ENCODE assay signal across 11 mouse cellular contexts in genomic region chr5:92103062-92103461, GRCm38 (mm10). TPM values are rescaled to one million over a fixed set of nuclear protein-coding genes. Genes with fewer than 3 reads are reported as not detected.
DNase-seq lines count a peak whose midpoint lies in the region; ATAC-seq and TF ChIP-seq lines count a peak whose summit lies in the region.
"Had no signal": no experiment of that assay in that cellular context is flagged by ENCODE, and none has a peak within 500 bp of the region (broad histone marks: within the 10 kb centered on the region; RNA-seq: fewer than 3 reads in every experiment).

No protein-coding gene starts in this region.

- no peak overlapping the region for H3K4me3 ChIP-seq in hindbrain, embryonic 16.5 days (ENCODE audit: low read length)
- H3K4me3 ChIP-seq in hindbrain, embryonic 11.5 days (ENCODE audit: low read depth, low read length), result no peak overlapping the region
- H3K4me3 ChIP-seq in midbrain, embryonic 15.5 days, result no peak overlapping the region
- no peak overlapping the region for H3K4me3 ChIP-seq in midbrain, postnatal 0 days (ENCODE audit: low read depth, low read length)
- no peak overlapping the region for H3K4me3 ChIP-seq in midbrain, embryonic 10.5 days
- H3K4me3 ChIP-seq: hindbrain, embryonic 12.5 days; liver, embryonic 12.5 days; neural tube, embryonic 12.5 days had no signal

- H3K9me3 ChIP-seq in hindbrain, embryonic 16.5 days (ENCODE audit: control insufficient read depth, low read length), result no peaks in the 10 kb centered on the region
- no peaks in the 10 kb centered on the region for H3K9me3 ChIP-seq in hindbrain, embryonic 11.5 days (ENCODE audit: control insufficient read depth, low read length)
- no peaks in the 10 kb centered on the region for H3K9me3 ChIP-seq in midbrain, embryonic 15.5 days
- H3K9me3 ChIP-seq in midbrain, postnatal 0 days (ENCODE audit: low read length), result no peaks in the 10 kb centered on the region
- no peaks in the 10 kb centered on the region for H3K9me3 ChIP-seq in midbrain, embryonic 10.5 days (replicated peaks)
- H3K9me3 ChIP-seq: hindbrain, embryonic 12.5 days; liver, embryonic 12.5 days; neural tube, embryonic 12.5 days had no signal

- TF ChIP-seq CTCF in midbrain, postnatal 0 days (IDR thresholded peaks at IDR 0.05), result no peak

- H3K27ac ChIP-seq in hindbrain, embryonic 16.5 days (ENCODE audit: low read depth, low read length), result no peak overlapping the region
- no peak overlapping the region for H3K27ac ChIP-seq in hindbrain, embryonic 11.5 days (ENCODE audit: low read depth, low read length)
- H3K27ac ChIP-seq in midbrain, embryonic 15.5 days, result no peak overlapping the region
- no peak overlapping the region for H3K27ac ChIP-seq in midbrain, postnatal 0 days (ENCODE audit: low read depth, low read length)
- H3K27ac ChIP-seq in midbrain, embryonic 10.5 days (replicated peaks), result no peak overlapping the region
- H3K27ac ChIP-seq: hindbrain, embryonic 12.5 days; liver, embryonic 12.5 days; neural tube, embryonic 12.5 days had no signal

- DNase-seq in hindbrain, embryonic 11.5 days (ENCODE audit: low spot score), result no peak
- DNase-seq in midbrain, postnatal 0 days (ENCODE audit: low spot score), result no peak
- peak; percentile 21 for DNase-seq in brain, adult 2 months (ENCODE audit: low read depth, low spot score)
- DNase-seq in natural killer cell, adult 2 months (ENCODE audit: low spot score in 2 of 2), result peak; percentile 22
- no peak for DNase-seq in midbrain, embryonic 10.5 days (ENCODE audit: low spot score)
- DNase-seq: adrenal gland, adult 2 months had no signal

- no peak overlapping the region for H3K4me2 ChIP-seq in hindbrain, embryonic 16.5 days (ENCODE audit: low read length)
- H3K4me2 ChIP-seq in hindbrain, embryonic 11.5 days (replicated peaks; ENCODE audit: low read depth, low read length), result no peak overlapping the region
- no peak overlapping the region for H3K4me2 ChIP-seq in midbrain, embryonic 15.5 days
- no peak overlapping the region for H3K4me2 ChIP-seq in midbrain, postnatal 0 days (ENCODE audit: low read depth, low read length, poor library complexity, severe bottlenecking)
- H3K4me2 ChIP-seq: hindbrain, embryonic 12.5 days; liver, embryonic 12.5 days; neural tube, embryonic 12.5 days had no signal

- ATAC-seq in hindbrain, embryonic 16.5 days, result 0 out of 2 replicates have a peak, but pooled peaks have one; percentile 2
- no peak for ATAC-seq in hindbrain, embryonic 11.5 days (ENCODE audit: low FRiP score)
- ATAC-seq in midbrain, embryonic 15.5 days (replicated peaks), result 0 out of 2 replicates have a peak, but pooled peaks have one; percentile 57
- ATAC-seq in midbrain, postnatal 0 days (ENCODE audit: low FRiP score), result no peak
- ATAC-seq: liver, embryonic 12.5 days had no signal

- no peaks in the 10 kb centered on the region for H3K27me3 ChIP-seq in hindbrain, embryonic 16.5 days (replicated peaks; ENCODE audit: control insufficient read depth, insufficient read depth, low read length)
- no peaks in the 10 kb centered on the region for H3K27me3 ChIP-seq in hindbrain, embryonic 11.5 days (ENCODE audit: control insufficient read depth, insufficient read depth, low read length)
- H3K27me3 ChIP-seq in midbrain, embryonic 15.5 days (replicated peaks), result no peaks in the 10 kb centered on the region
- no peaks in the 10 kb centered on the region for H3K27me3 ChIP-seq in midbrain, postnatal 0 days (ENCODE audit: insufficient read depth, low read length)
- H3K27me3 ChIP-seq in midbrain, embryonic 10.5 days (ENCODE audit: low read depth, poor library complexity, severe bottlenecking), result no peaks in the 10 kb centered on the region
- H3K27me3 ChIP-seq: hindbrain, embryonic 12.5 days; liver, embryonic 12.5 days; neural tube, embryonic 12.5 days had no signal

- no peak overlapping the region for H3K9ac ChIP-seq in hindbrain, embryonic 16.5 days (ENCODE audit: low read depth, low read length)
- H3K9ac ChIP-seq in hindbrain, embryonic 11.5 days (ENCODE audit: low read depth, low read length), result no peak overlapping the region
- H3K9ac ChIP-seq in midbrain, embryonic 15.5 days, result no peak overlapping the region
- H3K9ac ChIP-seq in midbrain, postnatal 0 days (replicated peaks; ENCODE audit: low read length, poor library complexity, severe bottlenecking), result no peak overlapping the region
- H3K9ac ChIP-seq: hindbrain, embryonic 12.5 days; liver, embryonic 12.5 days; neural tube, embryonic 12.5 days had no signal

- 62% methylated on average over 6 of the region's 6 CpGs for WGBS in hindbrain, embryonic 16.5 days
- 73% methylated on average over 6 of the region's 6 CpGs for WGBS in hindbrain, embryonic 11.5 days
- 72% methylated on average over 6 of the region's 6 CpGs for WGBS in midbrain, embryonic 15.5 days
- 64% methylated on average over 6 of the region's 6 CpGs for WGBS in midbrain, postnatal 0 days
- 69% methylated on average over 6 of the region's 6 CpGs for WGBS in midbrain, embryonic 10.5 days

- H3K4me1 ChIP-seq in hindbrain, embryonic 16.5 days (ENCODE audit: control insufficient read depth, insufficient read depth, low read depth, low read length), result peaks cover 10% of the 10 kb centered on the region; the same call in 1 of the 2 replicates
- H3K4me1 ChIP-seq in hindbrain, embryonic 11.5 days (replicated peaks; ENCODE audit: control insufficient read depth, insufficient read depth, low read length), result no peaks in the 10 kb centered on the region
- peaks cover 3% of the 10 kb centered on the region; the same call in 1 of the 2 replicates for H3K4me1 ChIP-seq in midbrain, embryonic 15.5 days
- H3K4me1 ChIP-seq in midbrain, postnatal 0 days (ENCODE audit: insufficient read depth, low read length), result no peaks in the 10 kb centered on the region
- no peaks in the 10 kb centered on the region; the same call in 1 of the 2 replicates for H3K4me1 ChIP-seq in midbrain, embryonic 10.5 days

- H3K36me3 ChIP-seq in hindbrain, embryonic 16.5 days (ENCODE audit: control insufficient read depth, insufficient read depth, low read length), result no peaks in the 10 kb centered on the region
- H3K36me3 ChIP-seq in hindbrain, embryonic 11.5 days (ENCODE audit: control insufficient read depth, insufficient read depth, low read length), result no peaks in the 10 kb centered on the region
- no peaks in the 10 kb centered on the region for H3K36me3 ChIP-seq in midbrain, embryonic 15.5 days (replicated peaks)
- no peaks in the 10 kb centered on the region for H3K36me3 ChIP-seq in midbrain, postnatal 0 days (ENCODE audit: insufficient read depth, low read length)
- no peaks in the 10 kb centered on the region for H3K36me3 ChIP-seq in midbrain, embryonic 10.5 days
- H3K36me3 ChIP-seq: hindbrain, embryonic 12.5 days; liver, embryonic 12.5 days; neural tube, embryonic 12.5 days had no signal

RNA-seq across cellular contexts. Expression of gene G3bp2, which starts 19.5 kb away (rescaled TPM):
- 333 and 334 TPM in 2 replicates for polyA plus RNA-seq in hindbrain, embryonic 16.5 days (2015; fragmentation: Nextera tagmentation; extraction: Ambion mirVana)
- polyA plus RNA-seq in hindbrain, embryonic 11.5 days (2014; fragmentation: Nextera tagmentation; extraction: Ambion mirVana), result 333 and 359 TPM in 2 replicates
- polyA plus RNA-seq in midbrain, embryonic 15.5 days (2015; fragmentation: Nextera tagmentation; extraction: Ambion mirVana), result 330 and 368 TPM in 2 replicates
- 167 and 221 TPM in 2 replicates for total RNA-seq in midbrain, postnatal 0 days (2014; rRNA removed)
- polyA plus RNA-seq in midbrain, postnatal 0 days (2015; fragmentation: Nextera tagmentation; extraction: Ambion mirVana), result 280 and 303 TPM in 2 replicates
- polyA plus RNA-seq in midbrain, embryonic 10.5 days (2016; fragmentation: Nextera tagmentation; extraction: Ambion mirVana), result 273 and 281 TPM in 2 replicates

RNA-seq across cellular contexts. Expression of gene Uso1, which starts 34.7 kb away (rescaled TPM):
- polyA plus RNA-seq in hindbrain, embryonic 16.5 days (2015; fragmentation: Nextera tagmentation; extraction: Ambion mirVana), result 35.7 and 40.1 TPM in 2 replicates
- polyA plus RNA-seq in hindbrain, embryonic 11.5 days (2014; fragmentation: Nextera tagmentation; extraction: Ambion mirVana), result 31.3 and 34.1 TPM in 2 replicates
- 42.1 and 42.5 TPM in 2 replicates for polyA plus RNA-seq in midbrain, embryonic 15.5 days (2015; fragmentation: Nextera tagmentation; extraction: Ambion mirVana)
- total RNA-seq in midbrain, postnatal 0 days (2014; rRNA removed), result 22.4 and 23.6 TPM in 2 replicates
- 25.9 and 27.0 TPM in 2 replicates for polyA plus RNA-seq in midbrain, postnatal 0 days (2015; fragmentation: Nextera tagmentation; extraction: Ambion mirVana)
- polyA plus RNA-seq in midbrain, embryonic 10.5 days (2016; fragmentation: Nextera tagmentation; extraction: Ambion mirVana), result 38.7 and 39.0 TPM in 2 replicates

RNA-seq across cellular contexts. Expression of gene Cdkl2, which starts 59.4 kb away (rescaled TPM):
- polyA plus RNA-seq in hindbrain, embryonic 16.5 days (2015; fragmentation: Nextera tagmentation; extraction: Ambion mirVana), result 19.7 and 24.9 TPM in 2 replicates
- 1.4 and 1.7 TPM in 2 replicates for polyA plus RNA-seq in hindbrain, embryonic 11.5 days (2014; fragmentation: Nextera tagmentation; extraction: Ambion mirVana)
- polyA plus RNA-seq in midbrain, embryonic 15.5 days (2015; fragmentation: Nextera tagmentation; extraction: Ambion mirVana), result 9.8 and 10.5 TPM in 2 replicates
- total RNA-seq in midbrain, postnatal 0 days (2014; rRNA removed), result 20.3 and 26.1 TPM in 2 replicates
- 32.4 and 33.8 TPM in 2 replicates for polyA plus RNA-seq in midbrain, postnatal 0 days (2015; fragmentation: Nextera tagmentation; extraction: Ambion mirVana)
- polyA plus RNA-seq in midbrain, embryonic 10.5 days (2016; fragmentation: Nextera tagmentation; extraction: Ambion mirVana), result 0.24 and 0.28 TPM in 2 replicates

Comparison
In these comparisons a context has a peak if more than half of its experiments do, and no peak if none do; other contexts are left out.
1. ATAC-seq: peak in hindbrain, embryonic 16.5 days (single experiment) and midbrain, embryonic 15.5 days (single experiment); none in hindbrain, embryonic 11.5 days (single experiment) and midbrain, postnatal 0 days (single experiment).
2. DNase-seq: peak in brain, adult 2 months (single experiment) and natural killer cell, adult 2 months (2 of 2); none in hindbrain, embryonic 11.5 days (single experiment), midbrain, postnatal 0 days (single experiment) and midbrain, embryonic 10.5 days (single experiment).